Mouse (Mus musculus) retina, postnatal 1 day (tissue): ENCODE results near the gene Mrps24.

Source experiments
- DNase-seq: peaks from one replicate; pipeline ENCODE4 v3.0.0-alpha.2; 2012

The Mrps24 gene

DNA sequence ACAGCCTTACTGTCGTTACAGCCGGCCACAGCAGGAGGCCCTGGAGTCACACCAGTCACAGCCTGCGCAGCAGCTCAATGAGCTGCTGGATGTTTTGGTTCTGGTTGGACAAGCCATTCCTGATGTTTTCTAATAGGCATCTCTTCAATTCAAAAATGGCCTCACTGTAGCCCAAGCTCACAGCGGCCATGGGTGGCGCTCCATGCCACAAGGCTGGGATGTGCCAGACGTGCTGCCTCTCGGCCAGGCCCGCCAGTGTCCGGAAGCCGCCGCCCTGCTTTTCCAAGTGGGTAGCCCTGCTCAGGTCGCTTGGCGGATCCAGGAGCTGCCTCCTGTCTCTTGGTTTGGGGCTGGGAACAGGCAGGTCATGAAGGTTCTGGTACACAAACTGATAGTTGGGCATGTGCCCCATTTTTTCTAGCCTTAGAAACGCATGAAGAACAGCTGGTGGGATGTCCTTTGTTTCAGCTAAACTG, at the start of gene Mrps24:
Gene Mrps24, minus strand, starts transcription at position 51 of the 476 bp plus-strand sequence.
- no peak for DNase-seq

DNA sequence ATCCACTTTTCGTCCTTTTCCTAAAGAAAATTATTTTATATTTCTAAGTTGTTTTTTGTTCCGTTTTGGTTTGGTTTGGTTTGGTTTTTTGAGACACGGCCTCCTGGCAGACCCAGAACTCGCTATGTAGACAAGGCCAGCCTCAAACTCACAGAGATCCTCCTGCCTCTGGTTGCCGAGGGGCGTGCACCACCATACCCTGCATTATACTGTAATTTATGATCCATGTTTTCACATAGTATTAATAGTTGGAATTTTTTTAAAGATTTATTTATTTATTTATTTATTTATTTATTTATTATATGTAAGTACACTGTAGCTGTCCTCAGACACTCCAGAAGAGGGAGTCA, 47.1 kb upstream of the Mrps24 start:
- DNase-seq, result no peak

DNA sequence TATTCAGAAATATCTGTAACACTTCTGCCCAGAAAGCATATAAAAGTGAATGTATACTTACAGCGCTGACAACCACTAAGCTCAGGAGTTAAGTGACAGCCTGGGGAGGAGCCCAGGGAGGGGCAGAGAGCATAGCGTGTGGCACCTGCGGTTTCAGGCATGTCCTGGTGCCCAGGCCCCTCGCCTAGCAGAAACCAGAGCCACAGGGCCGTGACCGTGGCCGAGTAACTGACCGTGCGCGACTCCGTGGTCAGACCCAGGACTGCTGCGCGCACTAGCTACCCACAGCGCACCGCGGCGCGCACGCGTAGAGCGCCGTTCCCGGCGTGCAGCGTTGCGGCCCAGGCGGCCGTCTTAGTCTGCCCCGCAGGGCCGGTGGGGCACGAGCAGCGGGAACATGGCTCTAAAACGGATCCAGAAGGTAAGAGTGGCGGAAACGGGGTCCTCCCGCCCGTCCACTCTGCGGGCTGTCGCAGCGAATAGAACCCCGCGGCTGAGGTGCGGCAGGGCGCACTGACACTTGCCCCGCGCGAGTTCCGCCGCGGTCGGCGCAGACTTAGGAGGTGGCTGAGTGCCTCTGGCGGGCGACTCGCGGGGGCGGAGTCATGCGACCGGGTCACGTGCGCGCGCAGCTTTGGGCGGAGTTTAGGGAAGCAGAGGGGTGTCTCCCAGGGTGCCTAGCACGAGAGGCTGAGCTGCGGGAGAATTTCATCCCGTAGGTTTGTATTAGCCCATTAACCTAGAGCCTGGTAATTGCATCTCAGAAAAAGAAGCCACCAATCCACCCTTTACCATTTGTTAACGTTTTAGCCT, 46.5 kb upstream of the Mrps24 start, which contains the start of gene Urgcp:
Gene Urgcp, minus strand, starts transcription at position 557 of the 813 bp plus-strand sequence.
- peak; percentile 97 for DNase-seq

DNA sequence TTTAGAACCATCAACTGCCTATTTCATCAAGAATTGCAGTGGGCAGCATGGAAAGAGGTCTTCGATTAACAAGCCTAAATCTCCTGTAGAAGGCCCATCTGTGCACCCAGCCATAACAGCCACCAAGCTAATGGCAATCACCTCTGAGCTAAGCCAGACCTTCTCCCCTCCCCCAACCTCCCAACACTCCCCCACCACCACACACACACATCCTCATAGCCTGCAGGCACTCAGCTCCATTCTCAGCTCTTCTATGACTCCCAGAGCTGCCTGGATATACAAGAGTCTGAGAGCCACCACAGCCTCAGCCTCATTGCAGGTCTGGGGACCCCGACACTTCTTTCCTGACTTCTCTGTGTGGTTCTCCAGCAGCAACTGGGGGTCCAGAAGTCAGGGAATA, 38.3 kb upstream of the Mrps24 start:
- DNase-seq, result peak; percentile 52

DNA sequence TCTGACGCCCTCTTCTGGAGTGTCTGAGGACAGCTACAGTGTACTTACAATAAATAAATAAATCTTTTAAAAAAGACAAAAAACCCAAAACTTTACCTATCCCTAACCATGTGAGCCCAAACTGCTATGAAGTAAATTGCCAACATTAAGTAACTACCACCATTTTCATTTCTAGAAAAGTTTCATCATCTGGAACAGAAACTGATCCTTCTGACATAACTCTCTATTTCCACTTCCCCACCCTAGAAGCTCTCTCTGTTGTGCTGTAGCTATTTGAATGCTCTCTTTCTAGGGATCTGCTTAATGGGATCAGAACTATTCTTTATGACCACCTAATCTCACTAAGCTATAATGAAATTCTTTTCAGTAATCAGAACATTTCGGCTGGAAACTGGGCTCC, 29.5 kb upstream of the Mrps24 start:
- no peak for DNase-seq

DNA sequence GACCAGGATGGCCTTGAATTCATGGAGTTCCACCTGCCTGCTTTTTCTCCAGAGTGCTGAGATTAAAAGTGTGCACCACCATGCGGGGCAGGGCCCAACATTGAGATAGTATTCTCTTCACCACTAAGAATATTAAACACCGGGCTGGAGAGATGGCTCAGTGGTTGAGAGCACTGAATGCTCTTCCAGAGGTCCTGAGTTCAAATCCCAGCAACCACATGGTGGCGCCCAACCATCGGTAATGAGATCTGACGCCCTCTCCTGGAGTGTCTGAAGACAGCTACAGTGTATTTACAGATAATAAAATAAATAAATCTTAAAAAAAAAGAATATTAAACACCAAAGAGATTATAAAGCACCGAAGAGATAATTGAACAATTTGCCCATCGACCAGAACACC, 26.6 kb upstream of the Mrps24 start:
- DNase-seq, result no peak

DNA sequence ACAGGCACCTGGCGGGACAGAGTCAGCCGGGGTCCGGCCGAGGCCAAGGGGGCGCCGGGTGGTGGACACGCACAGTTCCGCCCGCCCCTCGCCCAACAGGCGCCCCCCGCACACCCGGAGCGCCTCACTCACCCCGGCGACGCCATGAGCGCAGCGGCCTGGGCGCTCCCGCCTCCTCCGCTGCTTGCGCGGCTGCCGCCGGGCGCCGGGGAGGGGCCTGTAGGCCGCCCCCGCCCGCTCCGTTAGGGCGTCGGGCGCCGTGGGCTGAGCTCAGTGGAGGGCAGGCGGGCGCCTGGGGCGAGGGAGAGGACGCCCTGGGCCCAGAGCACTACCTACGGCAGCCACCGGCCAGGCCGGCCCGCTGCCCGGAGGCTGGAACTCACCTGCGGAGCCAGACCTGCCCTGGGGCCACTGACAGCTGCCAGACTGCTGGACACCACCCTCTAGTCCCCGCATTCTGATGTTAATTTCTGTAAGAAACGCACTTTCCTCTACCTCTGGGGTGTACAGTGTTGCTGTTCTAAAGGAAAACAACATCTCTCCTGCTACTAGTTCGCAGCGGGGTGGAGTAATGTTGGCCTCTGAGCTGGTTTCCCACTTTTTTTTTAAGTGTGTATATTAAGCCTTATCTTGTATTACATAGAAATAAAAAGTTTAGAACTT, 25.6 kb upstream of the Mrps24 start:
- DNase-seq, result peak; percentile 80

DNA sequence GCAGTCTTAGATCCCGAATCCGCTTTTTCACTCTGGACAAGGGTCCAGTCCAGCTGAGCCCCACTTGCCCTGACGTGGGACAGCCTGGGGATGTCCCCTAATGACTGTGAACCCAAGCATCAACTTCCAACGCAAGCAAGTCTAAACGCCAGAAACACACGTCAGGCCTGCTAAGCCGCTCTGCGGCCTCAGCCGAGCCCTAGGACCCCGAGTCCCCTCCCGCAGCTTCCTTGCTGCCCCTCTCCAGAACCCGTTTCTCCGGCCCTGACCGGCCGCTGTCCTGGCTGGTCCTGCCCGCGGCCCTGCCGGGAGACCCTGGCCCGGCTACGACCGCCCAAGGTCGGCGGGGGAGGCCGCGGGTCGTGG, 25.1 kb upstream of the Mrps24 start:
- DNase-seq, result peak; percentile 68

DNA sequence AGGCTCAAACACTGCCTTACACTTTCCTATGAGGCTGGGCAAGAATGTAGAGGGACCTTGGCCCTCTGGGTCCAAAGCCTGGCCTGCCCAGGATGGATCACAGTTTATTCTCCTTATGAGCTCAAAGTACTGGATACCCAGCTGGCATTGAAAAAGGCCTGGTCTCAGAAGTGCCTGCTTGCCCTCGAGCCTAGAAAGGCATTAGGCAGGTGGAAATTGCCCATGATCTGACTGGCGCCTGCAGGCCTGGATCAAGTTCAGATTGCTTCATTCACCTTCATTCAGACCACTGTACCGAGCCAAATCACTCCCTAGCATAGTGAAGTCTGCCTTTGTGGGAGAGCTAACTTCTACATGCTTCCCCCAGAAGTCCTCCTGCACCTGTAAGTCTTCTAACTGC, 24.4 kb upstream of the Mrps24 start:
- DNase-seq, result no peak

DNA sequence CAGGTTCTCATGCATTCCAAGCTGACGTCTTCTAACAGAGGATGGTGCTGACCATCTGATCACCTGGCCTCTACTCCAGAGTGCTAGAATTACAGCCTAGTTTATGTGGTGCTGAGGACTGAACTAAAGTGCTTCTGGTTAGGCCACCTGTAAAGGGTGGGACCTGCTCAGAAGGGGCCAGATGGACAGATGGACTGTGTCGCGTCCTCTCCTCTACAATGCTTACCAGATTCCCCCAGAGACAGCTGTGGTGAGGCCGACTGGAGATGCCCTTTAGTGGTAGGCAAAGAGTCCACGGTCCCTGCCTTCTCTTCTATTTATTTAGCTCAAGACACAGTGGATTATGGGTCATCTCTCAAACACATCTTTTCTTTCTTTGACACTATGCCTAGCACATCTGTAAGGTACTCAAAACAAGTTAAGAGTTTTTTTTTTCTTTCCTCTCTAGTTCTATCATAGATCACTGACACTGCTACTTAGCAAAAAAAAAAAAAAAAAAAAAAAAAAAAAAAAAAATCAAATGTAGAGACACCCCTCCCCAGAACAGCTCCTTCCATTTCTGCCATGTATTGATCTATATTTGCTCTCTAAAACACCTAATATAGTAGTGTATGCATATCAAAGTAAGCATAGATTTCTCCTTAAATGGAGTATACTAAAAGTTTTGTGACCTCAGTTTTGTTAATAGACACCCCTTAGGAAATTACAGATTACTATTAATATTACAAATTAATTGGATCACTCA, 23.6 kb upstream of the Mrps24 start:
- DNase-seq, result no peak

DNA sequence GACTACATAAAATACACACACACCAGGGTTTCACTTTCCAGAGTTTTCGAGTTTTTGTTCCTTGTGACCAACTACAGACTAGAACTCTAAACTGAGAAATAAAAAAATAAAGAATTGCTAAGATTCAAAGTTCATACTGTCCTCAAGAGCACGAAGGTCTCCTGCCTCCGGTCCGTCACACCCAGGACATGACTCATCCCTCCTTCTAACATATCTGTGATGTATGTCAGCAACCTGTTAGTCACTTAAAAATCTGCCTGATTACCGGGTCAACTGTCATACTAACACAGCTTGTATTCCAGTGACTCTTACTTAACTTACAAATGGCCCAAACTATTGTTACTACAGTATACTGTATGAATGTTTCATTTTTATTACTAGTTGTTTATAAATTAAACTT, 21.7 kb upstream of the Mrps24 start:
- no peak for DNase-seq

DNA sequence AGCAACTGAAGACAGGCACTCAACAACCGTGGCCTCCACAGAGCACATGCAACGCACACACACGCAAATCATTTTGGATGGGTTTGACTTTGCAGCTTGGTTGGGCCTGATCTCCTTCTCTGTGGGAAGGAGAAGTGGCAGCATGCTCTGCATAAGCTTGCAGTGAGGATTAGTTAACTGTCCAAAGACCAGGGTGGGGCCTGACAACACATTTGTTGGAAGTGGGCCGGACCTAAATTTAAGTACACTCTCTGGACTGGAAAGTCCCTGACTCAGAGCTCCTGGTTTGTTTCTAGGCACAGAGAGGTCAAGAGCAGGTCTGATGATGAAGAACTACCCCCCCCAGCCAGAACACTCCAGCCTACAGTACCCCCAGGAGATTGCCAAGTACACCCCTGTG, 18.8 kb upstream of the Mrps24 start:
- no peak for DNase-seq

DNA sequence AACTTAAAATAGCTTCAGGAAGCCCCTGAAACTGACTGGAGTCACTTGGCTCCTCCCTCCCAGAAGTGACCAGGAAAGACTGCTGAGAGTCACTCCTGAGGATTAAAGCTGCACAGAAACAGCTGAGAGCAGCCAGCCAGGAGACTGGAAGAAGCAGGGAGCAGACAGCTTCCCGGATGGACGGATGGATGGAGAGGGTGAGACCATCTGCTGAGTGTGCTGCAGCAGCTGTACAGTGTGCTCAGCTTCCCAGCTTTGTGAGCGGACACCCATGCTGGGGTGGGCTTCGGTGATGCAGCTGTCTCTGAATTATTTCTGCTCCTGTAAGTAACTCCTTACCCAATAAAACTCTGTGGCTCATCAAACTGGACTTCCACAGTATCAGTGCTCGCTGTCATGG, 16.9 kb upstream of the Mrps24 start:
- DNase-seq, result peak; percentile 82

DNA sequence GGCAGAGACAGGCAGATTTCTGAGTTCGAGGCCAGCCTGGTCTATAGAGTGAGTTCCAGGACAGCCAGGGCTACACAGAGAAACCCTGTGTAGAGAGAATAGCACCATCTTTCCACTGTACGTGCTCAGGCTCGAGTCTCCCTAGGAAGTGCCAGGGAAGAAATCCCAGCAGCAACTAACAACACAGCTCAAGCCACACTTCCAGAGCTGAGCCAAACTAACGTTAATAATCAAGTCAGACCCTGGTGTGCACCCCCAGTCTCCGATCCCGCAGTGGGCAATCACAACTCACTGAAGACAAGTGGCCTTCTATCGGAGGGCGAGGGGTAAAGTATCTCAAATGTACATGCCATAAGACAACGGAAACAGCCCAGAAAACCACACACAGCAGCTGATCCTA, 14.1 kb upstream of the Mrps24 start:
- no peak for DNase-seq

DNA sequence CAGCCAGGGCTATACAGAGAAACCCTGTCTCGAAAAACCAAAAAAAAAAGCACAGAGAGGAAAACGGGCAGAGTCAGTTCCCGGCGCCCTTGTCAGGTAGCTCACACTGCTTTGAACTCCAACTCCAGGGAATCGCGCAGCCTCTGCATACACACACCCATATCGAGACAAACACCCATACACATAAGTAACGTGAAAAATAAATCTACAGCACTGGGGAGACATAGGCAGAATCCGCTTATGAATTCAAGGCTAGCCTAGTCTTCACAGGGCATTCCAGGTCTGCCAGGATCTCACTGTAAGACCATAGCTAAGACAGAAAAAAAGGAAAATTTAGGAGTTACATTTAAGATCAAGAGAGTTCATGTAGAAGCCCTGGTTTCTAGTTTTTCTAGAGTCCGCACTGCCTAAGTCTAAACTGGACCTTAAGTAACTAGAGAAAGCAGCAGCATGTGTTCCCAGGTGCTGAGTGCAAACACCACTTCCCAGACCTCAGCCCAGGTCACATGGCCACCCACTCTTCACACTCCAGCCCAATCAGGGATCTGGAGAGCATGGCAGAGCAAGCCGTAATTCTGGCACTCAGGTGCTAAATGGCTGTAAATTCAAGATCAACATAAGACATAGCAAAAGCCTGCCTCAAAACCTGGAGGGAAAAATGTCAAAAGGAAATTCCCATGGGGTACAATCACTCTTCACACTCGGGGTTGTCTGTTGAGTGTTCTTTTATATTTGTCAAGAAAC, 3.3 kb upstream of the Mrps24 start:
- DNase-seq, result no peak

DNA sequence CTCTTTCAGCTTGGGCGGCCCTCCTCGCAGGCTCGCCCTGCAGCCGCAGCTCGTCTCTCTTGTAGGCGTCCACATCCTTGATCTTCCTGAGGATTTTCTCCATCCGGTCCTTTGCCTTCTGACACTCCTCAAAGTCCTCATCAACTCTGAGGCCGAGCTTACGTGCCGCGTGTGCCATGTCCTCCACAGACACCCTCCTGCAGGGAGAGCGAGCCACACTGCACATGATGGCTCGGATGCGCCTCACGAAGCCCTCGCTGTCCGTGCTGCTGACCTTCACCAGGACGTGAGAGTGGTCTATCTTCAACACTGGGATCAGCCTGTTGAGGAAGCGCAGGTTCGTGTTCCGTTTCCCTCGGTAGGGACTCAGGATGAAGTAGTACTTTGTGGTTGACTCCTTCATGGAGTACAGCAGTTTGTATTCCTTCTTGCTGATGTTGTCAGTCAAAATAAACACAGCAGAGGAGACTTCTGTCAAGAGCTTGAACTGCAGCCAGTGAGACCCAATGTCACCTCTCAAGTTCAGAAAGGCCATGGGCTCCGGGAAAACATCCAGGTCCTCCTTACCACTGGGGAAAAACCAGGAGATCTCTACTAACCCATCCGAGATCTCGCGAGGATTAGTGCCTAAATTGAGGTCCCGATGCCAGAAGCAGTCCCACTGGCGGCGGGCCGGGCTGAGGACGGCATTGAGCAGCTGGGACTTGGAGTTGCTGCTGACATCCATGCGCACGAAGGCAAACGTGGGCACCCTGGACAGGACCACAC, 1.6 kb upstream of the Mrps24 start:
- DNase-seq, result no peak

DNA sequence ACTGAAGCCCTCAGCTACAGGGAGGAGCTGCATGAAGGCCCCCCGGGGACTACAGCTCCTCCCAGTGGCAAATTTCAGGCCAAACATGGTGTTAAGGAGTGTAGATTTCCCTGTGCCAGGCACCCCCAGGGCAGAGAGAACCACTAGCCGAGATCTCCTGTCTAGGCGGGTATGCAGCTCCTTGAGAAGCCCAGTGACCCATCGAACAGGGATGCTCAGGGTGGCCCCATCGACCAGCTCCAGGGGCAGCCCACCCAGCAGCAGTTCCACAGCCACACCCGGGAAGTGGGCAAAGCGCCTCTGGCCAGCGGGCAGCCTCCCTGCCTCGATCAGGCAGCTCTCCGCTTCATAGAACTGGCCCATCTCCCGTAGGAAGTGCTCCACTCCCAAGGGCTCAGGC, 766 bp upstream of the Mrps24 start:
- no peak for DNase-seq

DNA sequence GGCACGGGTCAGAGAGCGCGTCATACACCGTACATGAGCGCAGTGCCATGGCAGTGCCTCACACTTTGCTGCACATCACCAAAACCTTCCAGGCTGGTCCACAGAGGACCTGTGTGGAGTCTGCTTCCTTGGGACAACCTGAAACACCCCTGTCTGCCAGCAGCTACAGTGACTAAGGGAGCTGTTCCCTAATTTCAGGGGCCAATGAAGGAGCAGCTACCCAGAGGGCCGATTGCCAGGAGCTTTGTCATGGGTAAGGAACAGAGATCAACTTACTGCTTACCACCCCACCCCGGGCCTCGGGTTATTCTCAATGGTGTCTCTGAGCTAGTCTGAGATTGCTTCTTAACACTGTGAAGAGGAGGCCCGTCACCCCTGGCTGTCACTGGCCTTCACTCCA, 301 bp downstream of the Mrps24 start:
- DNase-seq, result no peak

DNA sequence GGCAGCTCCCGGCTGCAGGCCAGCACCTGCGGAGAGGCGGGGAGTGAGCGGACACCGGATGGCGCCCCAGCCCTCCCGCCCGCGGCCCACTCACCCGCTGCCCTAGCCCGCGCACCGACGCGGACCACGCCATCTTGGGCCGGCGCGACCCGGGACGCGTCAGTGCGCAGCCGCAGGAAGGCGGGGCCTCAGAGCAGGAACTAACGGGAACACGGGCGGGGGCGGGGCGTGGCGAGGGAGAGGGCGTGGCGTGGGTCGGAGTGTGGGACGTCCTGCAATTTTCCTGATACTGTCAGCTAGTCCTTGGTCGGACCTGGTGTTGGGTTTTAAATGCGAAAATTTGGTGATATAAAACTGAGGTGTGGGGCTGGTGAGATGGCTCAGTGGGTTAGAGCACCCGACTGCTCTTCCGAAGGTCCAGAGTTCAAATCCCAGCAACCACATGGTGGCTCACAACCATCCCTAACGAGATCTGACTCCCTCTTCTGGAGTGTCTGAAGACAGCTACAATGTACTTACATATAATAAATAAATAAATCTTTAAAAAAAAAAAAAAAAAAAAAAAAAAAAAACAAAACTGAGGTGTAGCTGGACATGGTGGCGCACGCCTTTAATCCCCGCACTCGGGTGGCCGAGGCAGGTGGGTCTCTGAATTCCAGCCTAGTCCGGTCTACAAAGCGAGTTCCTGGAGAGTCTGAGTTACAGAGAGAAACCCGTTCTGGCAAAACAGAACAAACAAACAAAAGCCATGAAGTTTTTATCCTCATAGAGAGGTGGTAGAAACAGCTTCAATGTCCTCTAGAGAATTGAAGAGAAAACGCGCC, 7.7 kb downstream of the Mrps24 start:
- peak; percentile 93 for DNase-seq

DNA sequence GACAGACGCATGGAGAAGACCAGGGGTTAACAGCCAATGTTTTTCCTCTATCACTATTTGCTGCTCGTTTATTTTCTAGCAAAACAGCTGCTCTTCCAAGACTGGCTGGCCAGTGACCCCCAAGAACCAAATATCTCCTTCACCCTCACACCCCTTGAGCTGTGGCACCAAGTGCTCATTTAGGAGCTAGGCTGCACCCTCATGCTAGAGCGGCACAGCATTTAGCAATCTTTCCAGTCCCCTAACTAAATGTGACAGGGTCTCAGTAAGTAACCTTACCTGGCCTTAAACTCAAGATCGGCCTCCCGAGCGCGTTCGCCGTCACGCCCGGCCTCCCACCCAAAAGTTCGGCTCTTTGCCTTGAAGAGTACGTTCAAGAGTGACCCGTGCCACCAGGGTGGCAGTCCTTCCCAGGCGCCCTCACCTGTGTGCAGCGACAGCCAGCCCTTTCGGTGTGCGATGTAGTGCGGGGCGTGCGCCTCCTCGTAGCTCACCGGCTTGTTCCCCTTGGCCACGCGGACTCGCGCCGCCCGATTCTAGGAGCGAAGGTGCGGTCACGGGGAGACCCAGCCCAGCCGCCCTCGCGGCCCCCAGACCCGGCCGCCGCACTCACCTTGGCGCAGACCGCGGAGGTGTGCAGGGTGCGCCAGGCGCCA, 8.5 kb downstream of the Mrps24 start:
- DNase-seq, result no peak

DNA sequence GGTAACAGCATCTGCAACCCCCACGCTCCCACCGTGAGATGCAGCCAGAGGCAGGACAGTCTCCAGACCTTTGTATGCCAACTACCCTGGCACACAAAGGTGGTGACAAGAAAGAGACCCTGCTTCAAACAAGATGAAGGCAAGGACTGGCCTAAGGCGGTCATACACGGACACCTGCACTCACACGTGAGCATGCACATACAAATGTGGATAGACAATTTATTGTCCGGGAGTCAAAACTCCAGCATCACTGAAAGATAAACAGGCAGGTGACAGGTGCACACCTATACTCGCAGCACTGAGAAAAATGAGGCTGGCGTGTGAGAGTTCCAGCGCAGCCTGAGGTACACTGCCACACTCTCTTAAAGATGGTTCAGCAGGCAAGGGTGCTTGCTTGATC, 9.5 kb downstream of the Mrps24 start:
- DNase-seq, result no peak
